Mouse (Mus musculus) hindlimb bud, embryonic 11.5 days (tissue): ENCODE data around the gene Nfe2.
"Not testable (repeated sequence)": the region's sequence is repeated elsewhere in the genome, so short reads cannot be mapped to it uniquely, and the experiment has no call there.

Experiments used
- DNase-seq: peaks from one replicate; pipeline ENCODE4 v3.0.0-alpha.2; 2012; ENCODE audit warnings: low read depth, low spot score; ENCODE audit errors: extremely low spot score

The Nfe2 gene

DNA sequence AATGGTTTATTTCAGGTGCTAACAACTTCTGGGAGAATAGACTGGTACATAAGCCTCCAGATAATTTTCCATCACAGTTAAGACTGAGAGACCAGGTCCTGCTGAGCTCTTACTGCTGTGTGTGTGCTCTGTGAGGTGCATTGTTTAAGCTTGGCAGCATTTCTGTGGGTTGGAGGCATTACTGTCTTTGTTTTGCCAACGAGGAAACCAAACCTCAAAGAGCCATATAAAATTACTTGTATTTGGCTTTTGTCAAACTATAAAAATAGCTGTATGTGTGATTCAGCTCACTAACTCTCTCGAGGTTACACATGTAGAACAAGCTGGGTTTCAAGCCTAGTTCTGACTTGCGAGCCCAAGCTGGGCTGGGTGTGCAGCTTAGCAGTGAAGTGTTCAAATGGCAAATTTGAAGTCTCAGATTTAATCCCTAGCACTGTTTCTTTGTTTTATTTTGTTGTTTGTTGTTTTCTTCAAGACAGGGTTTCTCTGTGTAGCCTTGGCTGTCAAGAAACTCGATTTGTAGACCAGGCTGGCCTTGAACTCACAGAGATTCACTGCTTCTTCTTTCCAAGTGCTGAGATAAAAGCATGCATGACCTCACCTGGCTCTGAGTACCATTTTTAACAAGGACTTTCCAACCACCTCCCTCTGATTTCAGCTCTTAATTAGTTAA is 34.6 kb upstream of the Nfe2 start:
- no peak for DNase-seq

- no peak for DNase-seq
Observed at GRCm38 (mm10) chr15:103290843-103291242, 32.6 kb upstream of the Nfe2 start.

DNA sequence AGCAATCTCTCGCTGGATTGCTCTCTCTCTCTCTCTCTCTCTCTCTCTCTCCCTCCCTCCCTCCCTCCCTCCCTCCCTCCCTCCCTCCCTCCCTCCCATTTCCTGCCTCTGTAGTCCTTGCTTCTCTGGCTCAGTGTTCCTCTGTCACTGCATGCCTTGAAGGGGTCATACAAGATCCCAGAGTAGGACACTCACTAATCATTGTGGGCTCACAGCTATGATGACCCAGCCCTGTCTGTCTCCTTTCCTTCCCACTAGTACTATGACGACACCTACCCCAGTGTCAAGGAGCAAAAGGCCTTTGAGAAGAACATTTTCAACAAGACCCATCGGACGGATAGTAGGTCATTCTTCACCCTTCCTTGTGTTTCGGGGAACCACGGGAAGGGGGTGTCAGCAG is 32.2 kb upstream of the Nfe2 start:
- DNase-seq = no peak

DNA sequence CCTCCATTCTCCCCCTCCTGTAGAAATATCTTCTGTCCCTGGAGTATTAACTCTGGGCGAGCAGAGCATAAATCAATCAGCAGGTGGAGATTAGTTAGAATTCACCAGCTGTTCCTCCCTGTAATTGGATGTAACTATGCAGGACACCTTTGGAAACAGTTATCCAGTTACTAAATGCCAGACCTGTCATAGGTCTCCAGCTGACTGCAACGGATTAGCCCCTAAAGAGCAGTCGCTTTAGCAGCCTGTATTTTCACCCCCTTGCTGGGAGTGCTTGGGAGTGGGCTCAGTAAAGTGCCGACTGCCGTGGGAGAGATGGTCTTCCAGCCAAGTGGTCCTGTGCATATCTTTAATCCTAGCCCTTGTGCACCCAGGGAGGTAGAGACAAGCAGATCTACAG is 31.4 kb upstream of the Nfe2 start:
- DNase-seq = no peak

GRCm38 (mm10) chr15:103285778-103286417 is 27.7 kb upstream of the Nfe2 start:
- DNase-seq = no peak

GRCm38 (mm10) chr15:103284647-103285046 is 26.4 kb upstream of the Nfe2 start:
- DNase-seq = no peak

DNA sequence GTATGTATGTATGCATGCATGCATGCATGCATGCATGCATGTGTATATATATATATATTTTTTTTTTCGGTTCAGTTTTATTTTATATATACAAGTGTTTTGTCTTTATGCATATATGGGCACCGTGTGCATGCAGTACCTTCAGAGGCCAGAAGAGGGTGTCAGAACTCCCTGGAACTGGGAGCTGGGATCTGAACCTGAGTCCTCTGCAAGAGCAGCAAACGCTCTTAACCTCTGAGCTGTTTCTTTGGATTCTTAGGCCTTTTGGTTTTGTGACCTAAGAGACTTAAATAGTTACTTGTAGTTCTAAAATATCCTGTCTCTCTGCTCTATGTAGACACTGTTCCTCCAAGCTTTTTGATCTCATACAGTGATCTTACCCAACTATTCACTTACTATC is 25.9 kb upstream of the Nfe2 start:
- DNase-seq = no peak

DNA sequence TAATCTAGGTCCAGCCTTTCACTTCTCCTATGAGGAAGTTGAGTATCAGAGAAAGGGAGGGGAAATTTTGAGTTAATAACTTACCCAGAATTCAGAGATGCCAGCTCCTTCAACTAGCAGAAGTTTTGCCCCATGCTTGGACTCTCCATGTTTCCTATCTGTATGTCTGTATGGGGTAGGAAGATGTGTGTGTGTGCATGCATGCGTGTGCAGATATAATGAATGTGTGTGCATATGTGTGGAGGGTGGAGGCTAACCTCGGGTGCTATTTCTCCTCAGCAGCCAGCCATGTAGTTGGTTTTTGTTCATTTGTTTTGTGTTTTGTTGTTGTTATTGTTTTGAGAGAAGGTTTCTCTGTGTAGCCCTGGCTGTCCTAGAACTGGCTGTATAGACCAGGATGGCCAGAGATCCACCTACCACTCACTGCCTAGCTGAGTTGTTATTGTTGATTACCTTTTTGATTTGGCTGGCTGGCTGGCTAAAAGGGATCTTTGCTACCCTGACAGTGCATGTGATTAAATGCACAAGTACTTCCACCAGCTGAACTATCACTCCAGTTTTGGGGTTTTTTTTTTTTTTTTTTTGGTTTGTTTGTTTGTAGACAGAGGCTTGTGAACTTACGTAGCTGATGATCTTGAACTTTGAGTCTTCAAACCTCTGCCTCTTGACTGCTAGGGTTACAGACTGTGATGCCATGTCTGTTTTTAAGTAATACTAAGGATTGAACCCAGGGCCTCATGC is 23.4 kb upstream of the Nfe2 start:
- DNase-seq = no peak

GRCm38 (mm10) chr15:103280817-103281464 is 22.7 kb upstream of the Nfe2 start:
- no peak for DNase-seq

GRCm38 (mm10) chr15:103279750-103280149 is 21.5 kb upstream of the Nfe2 start:
- DNase-seq = no peak

DNA sequence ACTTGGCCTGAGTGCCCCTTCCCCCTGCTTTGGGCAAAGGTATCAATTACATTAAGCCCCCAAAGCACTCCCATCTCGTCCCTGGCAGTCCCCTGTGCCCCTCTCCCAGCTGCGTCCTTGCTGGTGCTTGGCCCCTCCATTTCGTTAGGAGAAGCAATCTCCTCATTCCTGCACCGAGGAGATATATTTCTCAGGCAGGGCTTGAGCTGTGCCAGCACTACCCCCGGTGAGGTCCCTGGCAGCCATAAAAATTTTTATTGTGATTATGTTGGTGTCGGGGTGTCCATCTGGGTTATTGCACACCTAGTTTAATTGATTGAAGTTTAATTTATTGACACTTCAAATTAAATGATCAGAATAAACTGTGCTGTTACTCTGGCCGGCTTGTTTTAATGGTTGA is 19.7 kb upstream of the Nfe2 start:
- DNase-seq = no peak

DNA sequence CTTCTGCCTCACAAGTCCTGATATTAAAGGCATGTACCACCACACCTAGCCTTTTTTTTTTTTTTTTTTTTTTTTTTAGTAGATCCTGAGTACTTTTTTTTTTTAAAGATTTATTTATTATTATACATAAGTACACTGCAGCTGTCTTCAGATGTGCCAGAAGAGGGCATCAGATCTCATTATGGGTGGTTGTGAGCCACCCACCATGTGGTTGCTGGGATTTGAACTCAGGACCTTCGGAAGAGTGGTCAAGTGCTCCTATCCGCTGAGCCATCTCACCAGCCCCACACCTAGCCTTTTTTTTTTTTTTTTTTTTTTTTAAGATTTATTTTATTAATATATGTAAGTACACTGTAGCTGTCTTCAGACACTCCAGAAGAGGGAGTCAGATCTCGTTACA is 17.7 kb upstream of the Nfe2 start:
- DNase-seq = not testable (repeated sequence)

DNA sequence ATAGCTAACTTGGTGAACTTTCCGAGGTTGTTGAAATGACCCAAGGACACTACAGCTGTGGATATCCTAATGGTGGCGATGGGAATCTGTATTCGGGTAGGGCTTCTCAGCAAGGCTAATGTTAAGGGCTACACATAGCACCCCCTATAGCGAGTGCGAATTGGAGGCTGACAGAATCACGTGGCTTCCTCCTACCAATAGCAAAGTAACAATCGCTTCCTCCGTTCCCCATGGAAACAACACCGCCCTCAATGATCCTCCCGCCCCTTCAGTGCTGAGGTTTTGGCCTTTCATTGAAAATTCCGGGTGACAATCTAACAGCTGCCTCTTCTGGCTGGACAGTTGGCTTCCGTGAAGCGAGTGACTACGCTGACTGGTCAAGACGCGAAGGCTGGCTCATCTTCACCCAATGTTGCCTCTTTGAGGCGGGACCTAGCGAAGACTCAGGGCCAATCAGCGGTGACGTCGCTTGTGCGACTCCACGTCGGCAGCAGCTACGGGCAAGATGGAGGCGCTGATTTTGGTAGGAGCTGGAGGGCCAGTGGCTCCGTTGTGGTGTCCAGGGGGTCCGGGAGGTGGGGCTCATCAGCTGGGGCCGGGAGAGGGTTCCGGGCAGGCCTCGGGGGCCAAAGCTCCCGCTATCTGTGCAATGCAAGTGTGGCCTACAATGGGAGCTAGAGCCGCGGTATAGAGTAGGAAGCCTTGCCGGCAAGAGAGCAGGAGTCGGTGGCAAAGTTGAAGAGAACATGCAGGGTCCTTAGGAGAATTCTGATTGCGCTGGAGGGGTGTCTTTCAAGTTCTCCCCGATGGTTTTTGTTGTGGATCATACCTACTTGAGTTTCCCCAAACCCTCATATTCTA is 14.4 kb upstream of the Nfe2 start, which contains the start of gene Copz1:
Copz1 (plus strand) TSS at position 296 of the 861 bp plus-strand sequence.
- DNase-seq = peak; percentile 99

- DNase-seq = no peak
Observed at GRCm38 (mm10) chr15:103268903-103269302, 10.7 kb upstream of the Nfe2 start.

GRCm38 (mm10) chr15:103264794-103265193 is 6.6 kb upstream of the Nfe2 start:
- no peak for DNase-seq

GRCm38 (mm10) chr15:103259989-103260388 is 1.8 kb upstream of the Nfe2 start:
- no peak for DNase-seq

DNA sequence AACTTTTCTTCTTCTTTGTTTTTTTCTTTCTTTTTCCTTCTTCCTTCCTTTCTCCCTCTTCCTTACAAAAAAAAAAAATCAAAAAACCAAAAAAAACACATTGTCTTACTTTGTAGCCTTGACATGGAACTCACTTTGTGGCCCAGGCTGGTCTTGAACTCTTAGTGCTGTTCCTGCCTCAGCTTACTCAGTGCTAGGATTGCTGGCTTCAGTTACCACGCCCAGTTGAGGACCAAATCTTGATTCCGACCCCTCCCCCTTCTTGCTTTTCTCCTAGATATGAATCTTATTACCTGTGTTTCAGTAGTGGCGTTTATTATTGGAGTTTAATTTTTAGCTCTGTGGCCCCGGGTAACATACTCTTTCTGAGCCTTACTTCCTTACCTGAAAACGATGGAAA is 959 bp upstream of the Nfe2 start:
- DNase-seq = no peak

GRCm38 (mm10) chr15:103256210-103256986 is 1.8 kb downstream of the Nfe2 start:
- DNase-seq = no peak

GRCm38 (mm10) chr15:103255169-103255568 is 3.0 kb downstream of the Nfe2 start:
- DNase-seq = no peak

- DNase-seq = no peak
Observed at GRCm38 (mm10) chr15:103253352-103253751, 4.9 kb downstream of the Nfe2 start.
